Mouse (Mus musculus): ENCODE results near the gene Amhr2.

The Amhr2 gene

DNA sequence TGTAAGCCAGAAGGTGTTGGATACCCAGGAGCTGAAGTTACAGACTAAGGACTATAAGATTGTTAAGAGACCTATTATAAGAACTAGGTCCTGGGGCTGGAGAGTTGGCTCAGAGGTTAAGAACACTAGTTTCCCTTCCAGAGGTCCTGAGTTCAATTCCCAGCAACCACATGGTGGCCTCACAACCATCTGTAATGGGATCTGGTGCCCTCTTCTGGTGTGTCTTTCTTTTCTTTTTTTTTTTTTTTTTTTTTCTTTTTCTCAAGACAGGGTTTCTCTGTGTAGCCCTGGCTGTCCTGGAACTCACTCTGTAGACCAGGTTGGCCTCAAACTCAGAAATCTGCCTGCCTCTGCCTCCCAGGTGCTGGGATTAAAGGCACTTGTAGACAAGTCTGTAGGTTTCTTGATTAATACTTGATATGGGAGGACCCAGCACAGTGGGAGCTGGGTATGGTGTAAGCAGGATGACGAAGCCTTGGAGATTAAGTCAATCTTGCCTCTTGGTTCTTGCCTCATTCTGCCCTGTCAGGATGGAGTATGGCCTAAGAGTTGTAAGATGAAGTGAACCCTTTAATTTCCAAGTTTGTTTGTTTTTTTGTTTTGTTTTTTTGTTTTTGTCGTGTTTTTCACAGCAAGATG, 21.4 kb upstream of the Amhr2 start:
- no peak for DNase-seq (ENCODE audit: low spot score in 2 of 2)

- DNase-seq (ENCODE audit: low spot score in 2 of 2) = no peak
Observed at GRCm38 (mm10) chr15:102424657-102425056, 20.5 kb upstream of the Amhr2 start.

DNA sequence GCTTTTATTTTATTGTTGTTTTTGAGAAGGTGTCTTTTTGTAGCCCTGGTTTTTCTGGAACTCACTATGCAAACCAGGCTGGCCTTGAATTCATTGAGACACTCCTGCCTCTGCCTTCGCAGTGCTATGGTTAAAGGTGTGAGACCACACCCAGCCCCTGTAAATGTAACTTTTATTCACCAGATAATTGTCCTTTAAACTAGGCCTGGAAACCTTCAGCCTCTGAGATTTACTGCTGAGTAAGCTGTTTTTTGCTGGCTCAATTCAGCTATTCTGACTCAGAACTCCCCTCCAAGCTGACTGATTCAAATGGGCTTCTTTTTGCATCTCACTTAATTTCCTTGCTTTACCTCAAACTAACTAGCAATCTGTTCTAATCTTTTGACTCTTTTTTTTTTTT, 18.2 kb upstream of the Amhr2 start:
- DNase-seq (ENCODE audit: low spot score in 2 of 2) = no peak

DNA sequence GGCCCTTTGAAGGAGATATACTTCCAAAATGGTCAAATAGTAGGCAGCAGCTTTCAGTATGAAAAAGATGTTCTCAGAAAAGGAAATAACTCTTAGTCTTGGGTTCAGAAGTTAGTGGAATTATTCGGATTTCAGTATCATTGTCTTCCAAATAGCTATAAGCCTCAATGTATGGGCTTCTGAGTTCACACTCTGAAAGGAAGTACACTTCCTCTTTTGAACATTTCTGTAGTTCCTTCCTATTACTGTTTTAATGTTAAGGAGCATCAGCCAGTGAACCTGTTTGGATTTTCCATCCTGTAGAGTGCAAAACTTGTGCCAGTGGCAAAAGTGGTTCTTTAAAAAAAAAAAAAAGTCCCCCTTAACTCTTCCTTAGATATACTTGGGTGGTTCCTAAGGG, 13.1 kb upstream of the Amhr2 start:
- no peak for DNase-seq (ENCODE audit: low spot score in 2 of 2)

- no peak for DNase-seq (ENCODE audit: low spot score in 2 of 2)
Observed at GRCm38 (mm10) chr15:102433173-102433572, 12.0 kb upstream of the Amhr2 start.

DNA sequence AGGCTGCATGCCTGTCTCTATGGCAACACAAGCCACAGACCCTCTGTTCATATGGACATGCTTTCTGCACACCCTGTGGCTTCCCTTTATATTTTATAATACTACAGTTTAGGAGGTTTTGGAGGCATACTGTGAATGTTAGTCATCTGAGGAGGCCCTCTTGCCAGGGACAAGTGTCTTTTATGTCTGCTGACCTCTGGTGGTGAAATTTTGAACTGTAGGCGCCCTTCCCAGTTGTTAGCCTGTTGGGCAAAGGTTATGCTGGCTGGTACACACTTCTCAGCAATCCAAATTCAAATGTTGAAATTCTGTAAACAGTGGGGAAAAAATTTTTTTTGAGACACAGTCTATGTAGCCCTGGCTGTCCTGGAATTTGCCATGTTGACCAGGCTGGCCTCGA, 2.7 kb upstream of the Amhr2 start:
- DNase-seq (ENCODE audit: low spot score in 2 of 2) = peak; percentile 71 to 86

GRCm38 (mm10) chr15:102446448-102446847, 1.3 kb downstream of the Amhr2 start:
- no peak for DNase-seq (ENCODE audit: low spot score in 2 of 2)

GRCm38 (mm10) chr15:102449366-102449765, 4.2 kb downstream of the Amhr2 start:
- DNase-seq (ENCODE audit: low spot score in 2 of 2) = no peak

DNA sequence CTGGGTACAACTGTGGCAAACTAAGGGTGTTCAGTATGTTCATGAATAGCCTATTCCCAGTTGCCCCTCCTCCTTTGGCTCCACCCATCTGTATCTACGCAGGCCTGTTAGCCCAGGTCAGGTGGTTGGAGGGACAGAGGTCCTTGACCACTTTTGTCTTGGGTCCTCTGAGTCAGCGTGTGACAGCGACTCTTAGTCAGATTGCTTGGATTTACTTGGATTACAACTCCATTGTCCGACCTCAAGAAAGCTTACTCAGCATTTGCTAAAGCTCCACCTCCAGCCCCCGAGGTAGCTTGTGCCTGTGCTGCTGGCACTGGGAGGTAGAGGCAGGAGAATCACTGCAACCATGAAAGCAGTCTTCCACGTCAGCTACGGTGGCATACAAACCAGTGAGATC, 5.8 kb downstream of the Amhr2 start:
- DNase-seq (ENCODE audit: low spot score in 2 of 2) = no peak

DNA sequence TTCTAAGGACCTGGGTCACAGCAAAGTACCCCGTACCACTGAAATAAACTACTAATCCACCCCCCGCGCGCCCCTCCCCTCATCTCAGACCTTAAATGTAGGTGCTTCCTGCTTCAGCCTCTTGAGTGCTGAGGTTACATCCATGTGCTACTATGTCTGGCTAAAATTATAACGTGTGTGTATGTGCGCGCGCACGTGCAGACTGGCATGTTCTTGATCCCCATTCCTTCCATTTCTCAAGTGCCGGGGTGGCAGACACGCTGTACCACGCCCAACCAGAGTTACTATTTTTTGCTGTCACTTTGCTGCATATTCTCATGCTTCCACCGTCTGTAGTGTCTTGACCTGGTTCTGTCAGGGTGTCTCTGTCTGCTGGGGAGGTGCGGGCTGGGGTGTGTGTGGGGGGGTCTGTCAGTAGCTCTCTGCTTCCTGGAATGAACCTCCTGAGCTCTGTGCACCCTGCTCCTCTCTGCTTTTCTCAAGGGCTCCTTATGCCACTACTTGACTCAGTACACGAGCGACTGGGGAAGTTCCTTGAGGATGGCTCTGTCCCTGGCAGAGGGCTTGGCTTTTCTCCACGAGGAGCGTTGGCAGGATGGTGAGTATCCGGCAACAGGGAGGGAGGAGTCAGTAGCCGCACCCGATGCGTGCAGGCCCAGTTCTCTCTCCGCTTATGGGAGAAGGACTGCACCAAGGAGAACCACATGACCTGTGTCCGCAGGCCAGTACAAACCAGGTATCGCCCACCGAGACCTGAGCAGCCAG, 6.7 kb downstream of the Amhr2 start:
- DNase-seq (ENCODE audit: low spot score in 2 of 2) = peak in 1 of 2 experiments; percentile 11

DNA sequence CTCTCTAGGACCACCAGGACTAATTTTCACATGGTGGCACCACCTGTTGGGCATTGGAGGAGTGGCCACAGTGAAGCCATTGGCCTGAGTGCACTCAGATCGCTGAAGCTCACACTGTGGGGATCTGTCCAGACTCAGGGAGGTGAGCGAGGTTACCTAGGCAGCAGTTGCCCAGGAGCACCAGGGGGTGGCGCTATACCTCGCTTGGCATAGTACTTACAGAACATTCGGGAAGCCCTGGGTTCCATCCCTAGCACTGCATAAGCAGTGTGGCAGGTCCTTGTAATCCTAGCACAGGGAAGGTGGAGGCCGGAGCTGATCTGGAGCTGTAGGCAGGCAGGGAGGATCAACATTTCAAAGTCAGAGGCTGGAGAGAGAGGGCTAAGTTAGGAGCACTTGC, 10.8 kb downstream of the Amhr2 start:
- no peak for DNase-seq (ENCODE audit: low spot score in 2 of 2)

- no peak for DNase-seq (ENCODE audit: low spot score in 2 of 2)
Observed at GRCm38 (mm10) chr15:102458050-102458736, 13.0 kb downstream of the Amhr2 start.

GRCm38 (mm10) chr15:102458904-102459317, 13.7 kb downstream of the Amhr2 start, which contains the start of gene Prr13:
TSS of gene Prr13 (plus strand) at chr15:102459028.
- DNase-seq (ENCODE audit: low spot score in 2 of 2) = peak; percentile 85 to 87

GRCm38 (mm10) chr15:102459381-102459780, 14.2 kb downstream of the Amhr2 start:
- no peak for DNase-seq (ENCODE audit: low spot score in 2 of 2)

DNA sequence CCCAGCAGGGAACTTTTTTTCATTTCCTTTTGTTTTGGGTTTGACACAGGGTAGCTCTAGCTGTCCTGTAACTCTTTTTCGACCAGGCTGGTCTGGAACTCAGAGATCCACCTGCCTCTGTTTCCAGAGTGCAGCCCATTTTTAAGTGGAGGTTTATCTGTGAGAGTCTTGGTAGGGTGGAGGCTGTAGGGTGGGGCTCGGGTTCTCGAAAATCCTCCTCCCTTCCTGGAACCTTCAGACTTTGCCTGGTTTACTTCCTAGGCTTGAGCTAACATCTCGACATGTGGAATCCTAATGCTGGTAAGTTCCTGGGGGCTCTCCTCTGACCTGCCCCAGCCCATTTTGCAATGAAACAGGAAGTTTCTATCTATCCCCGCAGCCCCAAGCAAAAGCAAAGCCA, 14.7 kb downstream of the Amhr2 start:
- DNase-seq (ENCODE audit: low spot score in 2 of 2) = no peak

DNA sequence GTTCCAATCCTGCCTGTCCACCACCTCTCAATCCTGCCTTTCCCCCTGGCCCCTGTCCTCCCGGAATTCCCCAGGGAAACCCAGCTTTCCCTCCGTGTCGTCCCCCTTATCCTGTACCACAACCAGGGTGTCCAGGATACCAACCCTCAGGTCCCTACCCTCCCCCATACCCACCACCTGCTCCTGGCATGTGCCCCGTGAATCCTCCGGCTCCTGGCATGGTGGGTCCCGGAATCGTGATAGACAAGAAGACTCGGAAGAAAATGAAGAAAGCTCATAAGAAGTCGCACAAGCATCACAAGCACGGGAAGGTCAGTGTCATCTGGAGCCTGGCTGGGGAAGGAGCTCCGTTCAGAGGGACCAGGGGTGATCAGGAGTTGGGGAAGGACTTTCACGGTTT, 15.2 kb downstream of the Amhr2 start:
- DNase-seq (ENCODE audit: low spot score in 2 of 2) = no peak

- no peak for DNase-seq (ENCODE audit: low spot score in 2 of 2)
Observed at GRCm38 (mm10) chr15:102460971-102461370, 15.8 kb downstream of the Amhr2 start.

- DNase-seq (ENCODE audit: low spot score in 2 of 2) = no peak
Observed at GRCm38 (mm10) chr15:102461430-102462075, 16.4 kb downstream of the Amhr2 start.

GRCm38 (mm10) chr15:102463666-102464065, 18.5 kb downstream of the Amhr2 start:
- DNase-seq (ENCODE audit: low spot score in 2 of 2) = no peak

DNA sequence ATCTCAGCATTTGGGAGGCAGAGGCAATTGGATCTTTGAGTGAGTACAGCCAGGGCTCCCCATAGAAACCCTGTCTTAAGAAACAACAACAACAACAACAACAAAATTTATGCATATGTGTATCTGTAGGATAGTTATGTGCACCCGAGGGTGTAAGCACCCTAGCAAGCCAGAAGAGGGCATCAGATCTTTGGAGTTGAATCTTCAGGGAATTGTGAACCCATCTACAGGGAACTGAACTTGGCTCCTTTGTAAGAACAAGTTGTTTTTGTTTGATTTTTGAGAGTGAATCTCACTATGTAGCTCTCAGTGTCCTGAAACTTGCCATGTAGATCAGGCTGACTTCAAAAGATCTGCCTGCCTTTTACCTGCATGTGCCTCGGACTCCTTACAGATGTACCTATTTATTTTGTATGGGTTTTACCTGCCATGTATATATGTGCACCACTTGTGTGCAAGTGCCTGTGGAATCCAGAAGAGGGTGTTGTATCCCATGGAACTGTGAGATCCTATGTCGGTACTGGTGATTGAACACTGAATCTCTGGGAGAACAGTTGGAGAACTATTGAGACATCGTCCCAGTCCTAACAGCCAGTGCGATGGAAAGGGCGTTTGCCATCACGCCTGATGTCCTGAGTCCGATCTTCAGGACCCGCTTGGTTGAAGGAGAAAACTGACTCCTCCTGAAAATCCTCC, 23.7 kb downstream of the Amhr2 start:
- DNase-seq (ENCODE audit: low spot score in 2 of 2) = no peak

GRCm38 (mm10) chr15:102470183-102470604, 25.0 kb downstream of the Amhr2 start, which contains the start of gene Pcbp2:
TSS of gene Pcbp2 (plus strand) at chr15:102470539.
- peak; percentile 96 to 97 for DNase-seq (ENCODE audit: low spot score in 2 of 2)

All from urinary bladder, postnatal 4 days (tissue).